Mouse (Mus musculus): ENCODE data around the gene Acss1. TPM values are rescaled to one million over a fixed set of nuclear protein-coding genes. Genes with fewer than 3 reads are reported as not detected.

Gene Acss1
- 9.4 and 9.5 TPM in 2 replicates for polyA plus RNA-seq (2012; ENCODE audit: insufficient read depth, insufficient read length, missing spikeins)

- TF ChIP-seq CTCF (IDR thresholded peaks at IDR 0.05; ENCODE audit: low read depth, low read length) (0 out of 2 replicates have a peak, but pooled peaks have one; percentile 5), POLR2A (IDR thresholded peaks at IDR 0.05; ENCODE audit: borderline replicate concordance, low read depth, low read length) (no peak)
- H3K27ac ChIP-seq (ENCODE audit: insufficient read depth, low read depth, low read length) = no peak within 1 kb of the TSS
- peak within 1 kb of the TSS; percentile 67 for H3K4me3 ChIP-seq (ENCODE audit: insufficient read depth, low read length)
- peaks cover 46% of the 10 kb centered on the region for H3K4me1 ChIP-seq (ENCODE audit: control insufficient read depth, insufficient read depth, low read length)
These were observed at the start of gene Acss1 for GRCm38 (mm10) chr2:150667820-150668766. Gene Acss1, minus strand, starts transcription at chr2:150668500.

GRCm38 (mm10) chr2:150712167-150712674 is 43.9 kb upstream of the Acss1 start:
- TF ChIP-seq CTCF (IDR thresholded peaks at IDR 0.05; ENCODE audit: low read depth, low read length) (no peak), POLR2A (IDR thresholded peaks at IDR 0.05; ENCODE audit: borderline replicate concordance, low read depth, low read length) (no peak)
- Histone ChIP-seq H3K4me1 (ENCODE audit: control insufficient read depth, insufficient read depth, low read length) (no peaks in the 10 kb centered on the region), H3K27ac (ENCODE audit: insufficient read depth, low read depth, low read length) (no peak overlapping the region), H3K4me3 (ENCODE audit: insufficient read depth, low read length) (no peak overlapping the region)

GRCm38 (mm10) chr2:150691481-150692170 is 23.3 kb upstream of the Acss1 start:
- Histone ChIP-seq H3K4me3 (ENCODE audit: insufficient read depth, low read length) (no peak overlapping the region), H3K27ac (ENCODE audit: insufficient read depth, low read depth, low read length) (no peak overlapping the region), H3K4me1 (ENCODE audit: control insufficient read depth, insufficient read depth, low read length) (no peaks in the 10 kb centered on the region)
- no peak for TF ChIP-seq POLR2A (IDR thresholded peaks at IDR 0.05; ENCODE audit: borderline replicate concordance, low read depth, low read length)
- TF ChIP-seq CTCF (IDR thresholded peaks at IDR 0.05; ENCODE audit: low read depth, low read length) = no peak

GRCm38 (mm10) chr2:150690216-150690615 is 21.9 kb upstream of the Acss1 start:
- Histone ChIP-seq H3K4me1 (ENCODE audit: control insufficient read depth, insufficient read depth, low read length) (no peaks in the 10 kb centered on the region), H3K27ac (ENCODE audit: insufficient read depth, low read depth, low read length) (no peak overlapping the region), H3K4me3 (ENCODE audit: insufficient read depth, low read length) (no peak overlapping the region)
- TF ChIP-seq POLR2A (IDR thresholded peaks at IDR 0.05; ENCODE audit: borderline replicate concordance, low read depth, low read length) (no peak), CTCF (IDR thresholded peaks at IDR 0.05; ENCODE audit: low read depth, low read length) (no peak)

GRCm38 (mm10) chr2:150689223-150689800 is 21.0 kb upstream of the Acss1 start, which contains the start of gene Vsx1:
Gene Vsx1, minus strand, starts transcription at chr2:150689360.
- TF ChIP-seq POLR2A (IDR thresholded peaks at IDR 0.05; ENCODE audit: borderline replicate concordance, low read depth, low read length) (no peak), CTCF (IDR thresholded peaks at IDR 0.05; ENCODE audit: low read depth, low read length) (no peak)
- Histone ChIP-seq H3K4me3 (ENCODE audit: insufficient read depth, low read length) (no peak within 1 kb of the TSS), H3K27ac (ENCODE audit: insufficient read depth, low read depth, low read length) (no peak within 1 kb of the TSS), H3K4me1 (ENCODE audit: control insufficient read depth, insufficient read depth, low read length) (no peaks in the 10 kb centered on the region)

- TF ChIP-seq POLR2A (IDR thresholded peaks at IDR 0.05; ENCODE audit: borderline replicate concordance, low read depth, low read length) = no peak
- no peak for TF ChIP-seq CTCF (IDR thresholded peaks at IDR 0.05; ENCODE audit: low read depth, low read length)
- Histone ChIP-seq H3K27ac (ENCODE audit: insufficient read depth, low read depth, low read length) (no peak overlapping the region), H3K4me3 (ENCODE audit: insufficient read depth, low read length) (no peak overlapping the region), H3K4me1 (ENCODE audit: control insufficient read depth, insufficient read depth, low read length) (no peaks in the 10 kb centered on the region)
These were observed 20.4 kb upstream of the Acss1 start for GRCm38 (mm10) chr2:150688541-150689186.

GRCm38 (mm10) chr2:150687871-150688540 is 19.7 kb upstream of the Acss1 start:
- Histone ChIP-seq H3K4me3 (ENCODE audit: insufficient read depth, low read length) (no peak overlapping the region), H3K4me1 (ENCODE audit: control insufficient read depth, insufficient read depth, low read length) (no peaks in the 10 kb centered on the region), H3K27ac (ENCODE audit: insufficient read depth, low read depth, low read length) (no peak overlapping the region)
- TF ChIP-seq CTCF (IDR thresholded peaks at IDR 0.05; ENCODE audit: low read depth, low read length) (no peak), POLR2A (IDR thresholded peaks at IDR 0.05; ENCODE audit: borderline replicate concordance, low read depth, low read length) (no peak)

- Histone ChIP-seq H3K4me1 (ENCODE audit: control insufficient read depth, insufficient read depth, low read length) (no peaks in the 10 kb centered on the region), H3K27ac (ENCODE audit: insufficient read depth, low read depth, low read length) (no peak overlapping the region), H3K4me3 (ENCODE audit: insufficient read depth, low read length) (no peak overlapping the region)
- TF ChIP-seq POLR2A (IDR thresholded peaks at IDR 0.05; ENCODE audit: borderline replicate concordance, low read depth, low read length) = no peak
- no peak for TF ChIP-seq CTCF (IDR thresholded peaks at IDR 0.05; ENCODE audit: low read depth, low read length)
These were observed 17.1 kb upstream of the Acss1 start for GRCm38 (mm10) chr2:150685389-150685788.

Measured in bone marrow macrophage, adult 2 months (primary cell).